Mouse (Mus musculus): ENCODE results near the gene Npas3. TPM values are rescaled to one million over a fixed set of nuclear protein-coding genes. Genes with fewer than 3 reads are reported as not detected.

Gene Npas3
- polyA plus RNA-seq, 1 experiment = 0.18 TPM

DNA sequence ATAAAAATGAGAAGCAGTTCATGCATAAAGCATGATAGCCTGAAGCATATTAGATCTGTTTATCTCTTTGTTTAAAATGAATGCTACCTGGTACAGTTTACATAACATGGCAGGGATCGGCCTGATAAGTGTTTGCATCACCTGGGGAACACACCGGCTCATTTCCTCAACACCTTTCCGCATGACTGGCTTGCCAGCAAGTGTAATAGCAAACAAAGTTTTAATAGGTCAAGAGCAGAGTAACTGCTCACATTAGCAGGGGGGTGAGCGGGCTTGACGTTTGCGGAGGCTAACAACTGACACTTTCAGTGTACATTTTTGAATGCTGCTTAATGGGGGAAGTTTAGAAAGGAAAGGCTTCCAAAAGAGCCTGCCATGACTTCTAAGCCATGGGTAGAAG is 724.9 kb downstream of the Npas3 start:
- Histone ChIP-seq H3ac (ENCODE audit: control insufficient read depth, insufficient read length) (no peak overlapping the region), H3K4me3 (no peak overlapping the region), H3K79me2 (ENCODE audit: control insufficient read depth, insufficient read depth) (no peaks in the 10 kb centered on the region), H3K36me3 (ENCODE audit: control insufficient read depth, insufficient read depth) (no peaks in the 10 kb centered on the region), H3K4me2 (ENCODE audit: low read depth) (no peak overlapping the region), H3K27me3 (ENCODE audit: control insufficient read depth, insufficient read depth, insufficient read length) (no peaks in the 10 kb centered on the region)
- no peak for TF ChIP-seq MYOG (IDR thresholded peaks at IDR 0.05; ENCODE audit: control insufficient read depth in 1 of 3, insufficient read depth in 1 of 3, insufficient read length in 2 of 3, low read depth in 2 of 3)
- TF ChIP-seq CEBPB (IDR thresholded peaks at IDR 0.05; ENCODE audit: insufficient read depth, poor library complexity, severe bottlenecking) = no peak
- TF ChIP-seq TCF3 (IDR thresholded peaks at IDR 0.05; ENCODE audit: insufficient read length, low read depth) = no peak

GRCm38 (mm10) chr12:53981575-53982507 is 733.4 kb downstream of the Npas3 start:
- Histone ChIP-seq H3K4me3 (no peak overlapping the region), H3K79me2 (ENCODE audit: control insufficient read depth, insufficient read depth) (no peaks in the 10 kb centered on the region), H3K36me3 (ENCODE audit: control insufficient read depth, insufficient read depth) (no peaks in the 10 kb centered on the region), H3K27me3 (ENCODE audit: control insufficient read depth, insufficient read depth, insufficient read length) (no peaks in the 10 kb centered on the region), H3ac (ENCODE audit: control insufficient read depth, insufficient read length) (no peak overlapping the region), H3K4me2 (ENCODE audit: low read depth) (no peak overlapping the region)
- no peak for TF ChIP-seq POLR2A (IDR thresholded peaks at IDR 0.05; ENCODE audit: insufficient read length, low read depth)
- TF ChIP-seq POLR2AphosphoS2 (IDR thresholded peaks at IDR 0.05; ENCODE audit: insufficient read length, low read depth) = no peak
- TF ChIP-seq TCF12 (IDR thresholded peaks at IDR 0.05; ENCODE audit: insufficient read depth, poor library complexity, severe bottlenecking) = no peak
- no peak for TF ChIP-seq MYOD1 (IDR thresholded peaks at IDR 0.05; ENCODE audit: control insufficient read depth in 1 of 3, insufficient read length in 2 of 3, low read depth in 2 of 3)
- TF ChIP-seq TCF3 (IDR thresholded peaks at IDR 0.05; ENCODE audit: insufficient read length, low read depth) = no peak
- no peak for TF ChIP-seq SRF (IDR thresholded peaks at IDR 0.05; ENCODE audit: control insufficient read depth, insufficient read length, low read depth)
- no peak for TF ChIP-seq MYOG (IDR thresholded peaks at IDR 0.05; ENCODE audit: control insufficient read depth in 1 of 3, insufficient read depth in 1 of 3, insufficient read length in 2 of 3, low read depth in 2 of 3)
- TF ChIP-seq E2F4 (IDR thresholded peaks at IDR 0.05; ENCODE audit: insufficient read depth) = no peak
- TF ChIP-seq CEBPB (IDR thresholded peaks at IDR 0.05; ENCODE audit: insufficient read depth, poor library complexity, severe bottlenecking) = no peak
- TF ChIP-seq MAX (IDR thresholded peaks at IDR 0.05; ENCODE audit: low read depth) = no peak
- TF ChIP-seq REST (IDR thresholded peaks at IDR 0.05; ENCODE audit: insufficient read depth, insufficient read length) = no peak
- no peak for TF ChIP-seq USF1 (IDR thresholded peaks at IDR 0.05; ENCODE audit: low read depth)

DNA sequence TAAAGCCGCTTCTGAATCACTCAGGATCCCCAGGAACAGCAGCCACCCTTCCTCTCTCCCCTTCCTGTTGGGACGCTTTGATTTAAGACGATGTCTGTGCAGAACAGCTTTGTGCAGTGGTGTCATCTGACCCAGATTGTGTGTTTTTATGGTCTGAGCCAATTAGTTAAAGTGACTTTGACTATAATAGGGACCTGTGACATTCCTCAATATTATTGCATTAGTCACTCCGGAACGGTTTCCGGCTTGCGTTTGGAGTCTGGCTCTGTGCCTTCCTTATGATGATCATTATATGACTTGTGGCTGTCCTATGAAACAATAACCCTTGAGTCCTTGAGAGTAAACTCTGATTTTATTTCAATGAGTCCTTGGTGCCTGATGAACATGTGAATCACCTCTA is 735.5 kb downstream of the Npas3 start:
- Histone ChIP-seq H3K4me3 (no peak overlapping the region), H3K4me2 (ENCODE audit: low read depth) (peak overlapping the region; percentile 53), H3K79me2 (ENCODE audit: control insufficient read depth, insufficient read depth) (no peaks in the 10 kb centered on the region), H3K36me3 (ENCODE audit: control insufficient read depth, insufficient read depth) (no peaks in the 10 kb centered on the region), H3K27me3 (ENCODE audit: control insufficient read depth, insufficient read depth, insufficient read length) (no peaks in the 10 kb centered on the region), H3ac (ENCODE audit: control insufficient read depth, insufficient read length) (no peak overlapping the region)
- TF ChIP-seq TCF12 (IDR thresholded peaks at IDR 0.05; ENCODE audit: insufficient read depth, poor library complexity, severe bottlenecking) (no peak), POLR2AphosphoS2 (IDR thresholded peaks at IDR 0.05; ENCODE audit: insufficient read length, low read depth) (no peak), USF1 (IDR thresholded peaks at IDR 0.05; ENCODE audit: low read depth) (no peak), REST (IDR thresholded peaks at IDR 0.05; ENCODE audit: insufficient read depth, insufficient read length) (no peak), E2F4 (IDR thresholded peaks at IDR 0.05; ENCODE audit: insufficient read depth) (no peak), TCF3 (IDR thresholded peaks at IDR 0.05; ENCODE audit: insufficient read length, low read depth) (no peak)

DNA sequence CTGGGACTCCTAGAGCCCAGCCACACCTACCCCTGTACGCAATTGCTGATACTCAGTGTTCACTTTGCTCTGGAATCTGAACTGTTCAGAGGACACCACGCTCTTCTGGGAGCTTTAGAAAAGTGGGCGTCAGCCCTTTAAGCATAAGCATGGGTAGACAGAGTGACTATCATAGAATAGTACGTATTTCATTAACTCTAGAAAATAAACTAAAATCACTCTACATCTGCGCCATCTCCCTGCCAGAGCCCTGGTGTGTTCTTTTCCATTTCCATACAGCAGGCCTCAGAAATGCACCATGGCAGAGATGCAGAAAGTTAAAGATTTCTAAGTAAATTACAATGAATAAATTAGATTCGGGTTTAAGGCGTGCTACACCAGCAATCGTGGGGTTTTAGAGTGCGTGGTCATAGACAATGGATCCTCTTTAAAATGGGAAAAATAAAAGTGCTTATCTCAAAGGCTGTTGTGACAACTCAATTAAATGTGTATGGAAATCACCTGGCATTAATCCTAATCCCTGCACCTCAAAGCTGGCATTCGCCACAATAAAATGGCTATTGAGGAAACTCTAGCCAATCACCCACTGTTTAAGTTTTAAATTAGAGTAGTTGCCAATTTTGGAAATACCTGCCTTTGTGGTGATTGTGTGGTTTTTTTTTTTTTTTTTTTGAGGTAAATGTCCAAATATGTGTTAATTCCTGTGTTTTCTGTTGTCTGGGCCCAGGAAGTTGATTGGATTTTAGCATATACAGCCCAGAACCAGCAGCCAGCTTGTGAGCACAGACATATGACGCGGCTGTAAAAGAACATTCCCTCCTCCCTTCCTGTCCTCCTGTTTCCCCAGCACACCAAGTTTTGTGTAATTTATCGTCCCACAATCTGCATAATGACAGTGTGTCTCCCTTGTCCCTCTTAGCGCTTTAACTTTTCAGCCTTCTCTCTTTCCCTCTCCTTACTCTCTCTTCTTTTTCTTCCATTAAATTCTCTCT is 737.7 kb downstream of the Npas3 start:
- TF ChIP-seq MYOD1 (IDR thresholded peaks at IDR 0.05; ENCODE audit: control insufficient read depth in 1 of 3, insufficient read length in 2 of 3, low read depth in 2 of 3) = no peak
- no peak for TF ChIP-seq E2F4 (IDR thresholded peaks at IDR 0.05; ENCODE audit: insufficient read depth)
- no peak for TF ChIP-seq POLR2AphosphoS2 (IDR thresholded peaks at IDR 0.05; ENCODE audit: insufficient read length, low read depth)
- TF ChIP-seq TCF12 (IDR thresholded peaks at IDR 0.05; ENCODE audit: insufficient read depth, poor library complexity, severe bottlenecking) = no peak
- TF ChIP-seq MAX (IDR thresholded peaks at IDR 0.05; ENCODE audit: low read depth) = no peak
- no peak for TF ChIP-seq USF1 (IDR thresholded peaks at IDR 0.05; ENCODE audit: low read depth)
- no peak for TF ChIP-seq SRF (IDR thresholded peaks at IDR 0.05; ENCODE audit: control insufficient read depth, insufficient read length, low read depth)
- no peak for TF ChIP-seq REST (IDR thresholded peaks at IDR 0.05; ENCODE audit: insufficient read depth, insufficient read length)
- TF ChIP-seq CEBPB (IDR thresholded peaks at IDR 0.05; ENCODE audit: insufficient read depth, poor library complexity, severe bottlenecking) = no peak
- no peak for TF ChIP-seq TCF3 (IDR thresholded peaks at IDR 0.05; ENCODE audit: insufficient read length, low read depth)
- no peak overlapping the region for H3K4me2 ChIP-seq (ENCODE audit: low read depth)
- H3ac ChIP-seq (ENCODE audit: control insufficient read depth, insufficient read length) = no peak overlapping the region
- no peaks in the 10 kb centered on the region for H3K79me2 ChIP-seq (ENCODE audit: control insufficient read depth, insufficient read depth)
- no peaks in the 10 kb centered on the region for H3K27me3 ChIP-seq (ENCODE audit: control insufficient read depth, insufficient read depth, insufficient read length)
- no peaks in the 10 kb centered on the region for H3K36me3 ChIP-seq (ENCODE audit: control insufficient read depth, insufficient read depth)
- no peak overlapping the region for H3K4me3 ChIP-seq
